Mouse (Mus musculus): ENCODE data around the gene Atad5.
A peak's percentile ranks its signal among the peaks of the same experiment; 100 is the strongest.

Atad5 gene

DNA sequence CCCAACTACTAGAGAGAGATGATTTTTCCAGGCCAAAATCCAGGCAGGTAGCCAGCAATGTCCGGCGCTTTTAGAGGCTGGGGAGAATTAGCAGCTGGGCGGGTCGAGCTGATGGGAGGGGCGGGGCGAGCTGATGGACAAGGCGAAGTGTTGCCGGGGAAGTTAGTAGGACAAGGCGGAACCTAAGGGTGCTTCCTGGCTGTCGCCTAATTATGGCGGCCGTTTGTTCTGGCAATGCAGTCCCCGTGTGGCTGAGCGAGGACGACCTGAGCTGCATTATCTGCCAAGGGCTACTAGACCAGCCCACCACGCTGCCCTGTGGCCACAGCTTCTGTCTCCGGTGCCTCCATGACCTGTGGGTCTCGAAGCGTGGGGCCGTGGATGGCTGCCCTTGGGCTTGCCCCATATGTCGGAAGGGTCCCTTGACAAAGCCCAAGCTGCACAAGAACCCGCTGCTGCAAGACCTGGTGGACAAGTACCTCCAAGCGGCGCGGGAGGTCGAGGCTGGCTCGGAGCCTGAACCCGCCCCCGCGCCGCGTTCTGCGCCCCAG, 94.6 kb downstream of the Atad5 start, which contains the start of gene Rnf135:
Gene Rnf135, plus strand, starts transcription at position 147 of the 551 bp plus-strand sequence.
- DNase-seq, result peak; percentile 54

DNA sequence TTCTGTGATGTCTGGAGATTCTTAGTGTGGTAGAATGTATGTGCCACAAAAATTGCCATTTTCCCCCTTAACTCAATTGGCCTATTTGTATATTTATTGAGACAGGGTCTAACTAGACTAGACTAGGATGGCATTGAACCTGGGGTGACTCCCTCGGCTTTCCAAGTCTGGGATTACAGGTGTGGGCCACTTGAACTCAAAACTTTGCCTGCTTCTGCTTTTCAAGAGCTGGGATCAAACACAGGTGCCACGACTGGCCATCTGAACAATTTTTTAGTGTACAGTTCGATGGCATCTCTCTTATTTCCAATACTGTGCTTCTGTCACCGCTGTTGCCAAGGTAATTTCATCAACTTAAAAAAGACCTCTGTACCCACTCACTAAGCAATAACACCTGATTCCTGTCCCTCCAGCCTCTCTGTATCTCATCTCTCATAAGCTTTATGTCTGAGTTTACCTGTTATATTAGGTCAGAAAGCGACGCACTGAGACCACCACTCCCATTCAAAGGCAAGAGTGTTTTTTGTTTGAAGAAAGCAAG, 95.4 kb downstream of the Atad5 start:
- DNase-seq, result no peak

Measured in thymus, postnatal 25 days (tissue).